Mouse (Mus musculus) lung, embryonic 14.5 days (tissue): ENCODE measurements around the gene Actr2. TPM values are rescaled to one million over a fixed set of nuclear protein-coding genes. Genes with fewer than 3 reads are reported as not detected.

Experiments
- ATAC-seq: fragments of 200-750 bp; cut with Nextera tagmentation; 2 replicates; pipeline ENCODE4 v1.8.0; 2017; ENCODE audit warnings: mild to moderate bottlenecking, moderate TSS enrichment, moderate library complexity; ENCODE audit not compliant: insufficient read depth
- DNase-seq: peaks from one replicate; pipeline ENCODE4 v3.0.0-alpha.2; 2015
- H3K27ac ChIP-seq: fragments of 300-500 bp; sonication (generic); 2 replicates; pipeline ENCODE4 v1.5.1; 2014; ENCODE audit warnings: low read depth, mild to moderate bottlenecking, moderate library complexity
- H3K27me3 ChIP-seq: fragments of 300-500 bp; sonication (generic); 2 replicates; pipeline ENCODE4 v1.6.1; 2014; ENCODE audit warnings: low read length, control low read depth; ENCODE audit not compliant: insufficient read depth
- H3K36me3 ChIP-seq: fragments of 300-500 bp; sonication (generic); 2 replicates; pipeline ENCODE4 v1.6.1; 2014; ENCODE audit warnings: control low read depth; ENCODE audit not compliant: insufficient read depth
- H3K4me1 ChIP-seq: fragments of 300-500 bp; sonication (generic); 2 replicates; pipeline ENCODE4 v1.6.1; 2014; ENCODE audit warnings: antibody characterized with exemption, control low read depth; ENCODE audit not compliant: insufficient read depth
- H3K4me2 ChIP-seq: fragments of 300-500 bp; sonication (generic); 2 replicates; pipeline ENCODE4 v1.6.1; 2014; ENCODE audit warnings: mild to moderate bottlenecking
- H3K4me3 ChIP-seq: fragments of 300-500 bp; sonication (generic); 2 replicates; pipeline ENCODE4 v1.5.1; 2014; ENCODE audit warnings: low read depth, low read length
- H3K9ac ChIP-seq: fragments of 300-500 bp; sonication (generic); 2 replicates; pipeline ENCODE4 v1.6.1; 2014
- H3K9me3 ChIP-seq: fragments of 300-500 bp; sonication (generic); 2 replicates; pipeline ENCODE4 v1.6.1; 2016; ENCODE audit warnings: low read depth, low read length, control low read depth
- CTCF ChIP-seq: IDR thresholded peaks from 2 replicates; pipeline ENCODE4 v1.5.1; 2016; ENCODE audit warnings: antibody characterized with exemption, low read depth
- WGBS: fragments of 180-500 bp; shearing (Covaris S2); extraction: QIAGEN DNeasy Blood & Tissue Kit; methylation state at CpG from one replicate; pipeline ENCODE4 v1.1.7; 2014; 5-methylcytosine and 5-hydroxymethylcytosine counted together
- polyA plus RNA-seq: library from polyadenylated mRNA; unstranded; fragments of >200 nt; fragmentation: Nextera tagmentation; extraction: Ambion mirVana; gene quantifications from 2 replicates; pipeline ENCODE4 v1.2.1, GENCODE M21; 2014

Actr2 gene
- polyA plus RNA-seq, 1 experiment from 2014 or later: 65.9 TPM

DNA sequence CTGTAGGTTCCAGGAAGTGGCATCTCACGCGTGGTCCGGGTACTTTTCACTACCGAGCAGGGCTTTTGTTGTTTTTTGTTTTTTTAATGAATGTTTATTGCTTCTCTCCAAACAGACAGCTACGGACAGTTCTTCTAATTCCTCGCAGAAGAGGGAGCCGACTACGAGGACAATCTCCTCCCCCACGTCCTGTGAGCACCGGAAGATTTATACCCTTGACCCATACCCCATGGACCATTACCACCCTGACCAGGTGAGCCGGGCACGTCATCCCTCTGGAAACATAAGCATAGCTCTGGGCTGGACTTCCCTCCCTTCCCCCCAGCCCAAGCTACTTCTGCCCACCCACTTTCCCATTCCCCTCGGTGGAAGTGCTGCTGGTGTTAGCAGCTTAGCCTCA is 94.8 kb downstream of the Actr2 start:
- Histone ChIP-seq H3K9me3 (peaks cover 30% of the 10 kb centered on the region), H3K36me3 (peaks cover 56% of the 10 kb centered on the region)
- 97% methylated on average over 13 of the region's 13 CpGs for WGBS

DNA sequence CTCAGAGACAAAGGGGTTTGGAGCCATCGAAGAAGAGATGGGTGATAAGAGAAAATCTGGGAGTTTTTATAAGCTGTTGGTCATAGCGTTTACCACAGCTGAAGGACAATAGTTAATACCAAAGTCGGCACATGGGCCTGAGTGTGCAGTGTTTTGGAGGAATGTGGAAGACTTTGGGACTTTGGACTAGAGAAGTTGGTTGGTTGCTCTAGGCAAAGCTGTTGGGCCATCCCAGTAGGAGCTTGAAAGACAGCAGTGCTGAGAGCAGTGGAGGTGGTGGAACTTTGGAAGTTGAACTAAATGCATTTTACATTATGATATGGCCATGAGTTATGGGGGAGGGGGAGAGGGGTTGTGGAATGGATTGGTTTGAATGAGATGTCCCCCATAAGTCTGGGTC is 99.3 kb downstream of the Actr2 start:
- Histone ChIP-seq H3K4me3 (no peak overlapping the region), H3K4me1 (0 out of 2 replicates have a peak, but pooled peaks cover 2% of the 10 kb centered on the region), H3K9ac (no peak overlapping the region), H3K27ac (no peak overlapping the region), H3K4me2 (no peak overlapping the region), H3K36me3 (peaks cover 35% of the 10 kb centered on the region), H3K9me3 (no peaks in the 10 kb centered on the region; the same call in 1 of the 2 replicates), H3K27me3 (no peaks in the 10 kb centered on the region)
- ATAC-seq (no peak), DNase-seq (no peak)
- no peak for TF ChIP-seq CTCF
- WGBS: 90% methylated on average over 3 of the region's 3 CpGs

More for the DNA sequence above, 94.8 kb downstream of the Actr2 start:
- no peak overlapping the region for H3K27ac ChIP-seq
- H3K4me2 ChIP-seq: no peak overlapping the region
- no peak for DNase-seq
- H3K27me3 ChIP-seq: no peaks in the 10 kb centered on the region
- no peaks in the 10 kb centered on the region for H3K4me1 ChIP-seq
- no peak for TF ChIP-seq CTCF
- no peak for ATAC-seq
- H3K4me3 ChIP-seq: no peak overlapping the region
- H3K9ac ChIP-seq: no peak overlapping the region

Other genes with a start within 250 kb of the Actr2 start
- gene Spred2, start 188.5 kb downstream of the Actr2 start, polyA plus RNA-seq: 7.0 and 7.2 TPM in 2 replicates
- gene Rab1a, start 88.5 kb upstream of the Actr2 start, polyA plus RNA-seq: 241 and 258 TPM in 2 replicates
- 43.4 and 46.6 TPM in 2 replicates for gene Cep68, start 136.5 kb upstream of the Actr2 start, polyA plus RNA-seq
- gene Slc1a4, start 219.8 kb upstream of the Actr2 start, polyA plus RNA-seq: 23.9 and 24.6 TPM in 2 replicates